Mouse (Mus musculus) CD4-positive, CD25-positive, alpha-beta regulatory T cell, adult 2 months (primary cell): ENCODE measurements around the gene Ptprh.

Experiments used
- DNase-seq: peaks from one replicate; pipeline ENCODE4 v3.0.0-alpha.2; 2012; ENCODE audit warnings: low read depth, low spot score

Gene Ptprh

GRCm38 (mm10) chr7:4501558-4502397 lies 102.1 kb downstream of the Ptprh start, which contains the start of gene Ppp1r12c:
Ppp1r12c (minus strand) TSS chr7:4501680.
- DNase-seq: peak; percentile 94

DNA sequence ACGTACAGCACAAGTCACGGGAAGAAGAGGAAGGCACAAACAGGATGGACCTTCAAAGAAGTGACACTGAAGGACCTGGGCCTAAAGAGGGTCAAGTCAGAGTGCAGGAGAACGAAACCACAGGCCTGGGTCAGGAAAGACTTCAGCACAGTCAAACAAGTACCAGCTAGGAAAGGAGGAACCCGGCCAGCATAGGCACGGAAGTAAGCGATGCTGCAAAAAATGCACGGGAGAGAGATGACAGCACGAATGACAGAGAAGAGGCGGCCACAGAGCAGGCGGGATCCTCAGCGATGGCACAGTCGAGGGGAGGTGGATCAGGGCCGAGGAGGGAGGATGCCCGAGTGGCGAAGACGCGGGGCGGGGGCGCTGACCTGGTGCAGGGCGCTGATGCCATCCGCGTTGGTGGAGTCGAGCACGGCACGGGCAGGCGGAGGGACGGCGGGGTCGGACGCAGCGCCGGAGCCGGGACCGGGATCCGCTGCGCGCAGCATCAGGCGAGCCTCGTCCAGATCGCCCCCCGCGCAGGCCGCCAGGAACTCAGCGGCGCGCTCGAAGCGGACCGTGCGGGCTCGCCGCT lies 102.9 kb downstream of the Ptprh start:
- peak; percentile 68 for DNase-seq

GRCm38 (mm10) chr7:4499034-4499433 lies 104.8 kb downstream of the Ptprh start:
- no peak for DNase-seq
